Mouse (Mus musculus) lung, postnatal 0 days (tissue): Measurements from ENCODE around the gene Tnfrsf21.

ENCODE experiments used
- CTCF ChIP-seq: IDR thresholded peaks from 2 replicates; pipeline ENCODE4 v1.5.1; 2016; ENCODE audit warnings: antibody characterized with exemption, mild to moderate bottlenecking
- EP300 ChIP-seq: IDR thresholded peaks from 2 replicates; pipeline ENCODE4 v1.6.1; 2016; ENCODE audit warnings: antibody characterized with exemption, mild to moderate bottlenecking, control low read depth

DNA sequence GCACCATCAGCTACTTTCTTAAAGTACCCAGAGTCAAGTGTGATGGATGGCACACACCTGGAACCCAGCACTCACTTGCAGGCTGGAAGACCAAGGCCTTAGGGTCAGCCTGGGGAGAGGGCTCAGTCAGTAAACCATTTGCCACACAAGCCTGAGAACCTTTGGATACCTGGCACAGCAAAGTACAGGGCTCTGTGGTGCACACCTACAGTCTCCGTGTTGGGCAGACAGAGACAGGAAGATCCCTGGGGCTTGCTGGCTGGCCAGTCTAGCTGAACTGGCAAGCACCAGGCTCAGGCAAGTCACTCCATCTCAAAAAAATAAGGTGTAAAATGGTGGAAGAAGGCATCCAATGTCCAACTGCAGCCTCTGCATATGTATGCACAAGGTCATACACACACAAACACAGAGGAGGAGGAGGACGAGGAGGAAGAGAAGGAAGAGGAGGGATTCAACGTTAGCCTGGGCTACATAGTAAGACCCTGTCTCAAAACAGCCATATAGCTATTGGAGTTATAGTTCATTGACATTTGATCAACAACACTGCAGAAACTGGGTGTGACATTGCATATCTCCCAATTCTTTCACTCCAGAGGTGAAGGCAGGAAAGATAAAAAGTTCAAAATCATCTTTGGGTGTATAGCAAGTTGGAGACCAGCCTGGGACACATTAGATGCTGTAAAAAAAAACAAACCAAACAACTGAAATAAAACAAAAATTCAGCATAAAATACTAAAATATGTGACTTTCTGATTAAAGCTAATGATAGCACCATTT lies 74.8 kb downstream of the Tnfrsf21 start:
- no peak for TF ChIP-seq EP300
- TF ChIP-seq CTCF, result no peak
